Mouse (Mus musculus): Measurements from ENCODE around the gene Olfr652. TPM values are rescaled to one million over a fixed set of nuclear protein-coding genes. Genes with fewer than 3 reads are reported as not detected.

Olfr652 gene
- polyA plus RNA-seq (2016; fragmentation: Nextera tagmentation; extraction: Ambion mirVana), result not detected in 2 replicates

DNA sequence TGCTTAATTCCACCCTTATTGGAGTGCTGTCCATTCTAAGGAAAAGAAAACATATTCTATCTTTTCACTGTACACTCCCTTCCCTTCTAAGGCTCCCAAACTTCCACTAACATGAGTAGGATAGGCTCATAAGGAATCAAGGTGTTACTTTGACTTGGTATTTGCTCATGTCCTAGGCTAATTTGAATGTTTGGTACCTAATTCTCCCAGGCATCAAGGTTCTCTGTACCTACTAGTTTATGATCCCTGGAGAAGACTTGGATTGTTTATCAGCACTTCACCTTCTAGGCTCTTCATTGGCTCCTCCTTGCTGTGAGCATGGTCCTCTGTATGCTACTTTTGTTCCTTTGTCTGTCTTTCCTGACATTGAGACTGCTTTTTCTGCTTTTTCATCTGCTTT, at the start of gene Olfr652:
Olfr652 (plus strand) TSS at position 301 of the 400 bp plus-strand sequence.
- Histone ChIP-seq H3K36me3 (no peaks in the 10 kb centered on the region), H3K27ac (replicated peaks) (no peak within 1 kb of the TSS), H3K4me3 (no peak within 1 kb of the TSS), H3K9ac (replicated peaks) (no peak within 1 kb of the TSS), H3K4me2 (replicated peaks) (no peak within 1 kb of the TSS), H3K9me3 (no peaks in the 10 kb centered on the region), H3K4me1 (no peaks in the 10 kb centered on the region), H3K27me3 (no peaks in the 10 kb centered on the region)
- no peak for ATAC-seq (ENCODE audit: low FRiP score, low read depth)

DNA sequence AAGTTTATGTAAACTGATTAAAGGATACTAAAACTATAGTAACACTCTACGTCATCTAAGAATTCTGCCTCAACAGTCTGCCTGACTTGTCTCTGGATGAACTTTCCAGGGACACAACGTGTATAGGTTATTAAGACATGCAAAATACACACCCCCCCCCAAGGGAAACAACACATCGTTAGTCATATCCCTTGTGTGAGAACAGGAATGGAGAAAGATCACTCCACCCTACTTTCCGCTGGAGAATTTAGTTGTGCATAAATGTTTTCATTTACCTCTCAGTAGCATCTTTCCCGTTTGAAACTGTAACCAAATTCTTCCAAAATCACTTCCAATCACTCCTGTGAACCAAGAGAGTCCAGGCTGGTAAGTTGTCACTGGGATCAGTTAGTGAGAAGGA, 10.9 kb upstream of the Olfr652 start, which contains the start of gene Olfr651:
Olfr651 (plus strand) TSS at position 301 of the 400 bp plus-strand sequence.
- 86% methylated on average over 5 of the region's 5 CpGs for WGBS
- ATAC-seq (ENCODE audit: low FRiP score, low read depth), result no peak
- H3K27ac ChIP-seq (replicated peaks), result no peak within 1 kb of the TSS
- no peak within 1 kb of the TSS for H3K9ac ChIP-seq (replicated peaks)
- no peak within 1 kb of the TSS for H3K4me2 ChIP-seq (replicated peaks)
- H3K27me3 ChIP-seq, result no peaks in the 10 kb centered on the region
- H3K4me1 ChIP-seq, result no peaks in the 10 kb centered on the region
- H3K9me3 ChIP-seq, result no peaks in the 10 kb centered on the region
- no peaks in the 10 kb centered on the region for H3K36me3 ChIP-seq
- H3K4me3 ChIP-seq, result no peak within 1 kb of the TSS

DNA sequence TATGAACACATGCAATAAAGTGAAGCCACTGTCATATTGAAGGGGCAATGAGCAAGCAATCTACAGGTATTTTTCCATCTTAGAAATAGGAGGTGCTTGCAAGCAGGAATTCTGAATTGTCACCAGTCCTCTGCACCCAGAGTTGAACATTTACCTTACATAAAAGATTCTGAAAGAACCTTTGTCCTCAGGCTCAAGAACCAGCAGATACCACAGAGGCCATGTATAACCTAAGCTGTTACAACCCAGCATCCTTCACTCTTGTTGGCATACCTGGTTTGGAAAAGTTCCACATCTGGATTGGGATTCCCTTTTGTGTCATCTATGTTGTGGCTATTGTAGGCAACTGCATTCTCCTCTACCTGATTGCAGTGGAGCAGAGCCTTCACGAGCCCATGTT, 8.0 kb upstream of the Olfr652 start:
- WGBS, result 66% methylated on average over 1 of the region's 1 CpGs
- H3K4me3 ChIP-seq, result no peak overlapping the region

DNA sequence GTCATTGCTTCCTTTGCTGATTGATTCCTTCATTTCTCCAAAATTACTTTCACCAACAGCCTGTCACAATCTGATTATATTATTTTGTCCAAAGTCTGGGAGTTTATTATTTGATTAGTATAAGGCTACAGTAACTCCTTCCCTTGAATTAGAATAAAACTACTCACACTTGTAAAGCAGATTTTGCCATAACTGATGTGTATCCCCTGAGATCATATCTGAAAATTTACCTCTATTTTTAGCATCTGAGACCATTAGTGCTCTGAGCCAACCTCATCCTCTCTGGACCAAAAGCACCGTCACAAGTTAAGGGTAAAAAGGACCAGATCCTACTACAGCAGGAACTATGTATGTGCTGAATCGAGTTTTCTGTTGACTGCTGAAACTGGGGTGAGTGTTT, 16.3 kb downstream of the Olfr652 start, which contains the start of gene Olfr653:
Olfr653 (plus strand) TSS at position 301 of the 400 bp plus-strand sequence.
- no peak for ATAC-seq (ENCODE audit: low FRiP score, low read depth)
- WGBS, result 80% methylated on average over 2 of the region's 2 CpGs
- no peaks in the 10 kb centered on the region for H3K9me3 ChIP-seq
- no peaks in the 10 kb centered on the region for H3K4me1 ChIP-seq
- no peak within 1 kb of the TSS for H3K4me2 ChIP-seq (replicated peaks)
- H3K4me3 ChIP-seq, result no peak within 1 kb of the TSS
- H3K36me3 ChIP-seq, result no peaks in the 10 kb centered on the region
- no peak within 1 kb of the TSS for H3K9ac ChIP-seq (replicated peaks)
- H3K27ac ChIP-seq (replicated peaks), result no peak within 1 kb of the TSS
- H3K27me3 ChIP-seq, result no peaks in the 10 kb centered on the region

More for the DNA sequence above, 8.0 kb upstream of the Olfr652 start:
- ATAC-seq (ENCODE audit: low FRiP score, low read depth), result no peak
- Histone ChIP-seq H3K9ac (replicated peaks) (no peak overlapping the region), H3K36me3 (no peaks in the 10 kb centered on the region), H3K4me2 (replicated peaks) (no peak overlapping the region), H3K27me3 (no peaks in the 10 kb centered on the region), H3K9me3 (no peaks in the 10 kb centered on the region), H3K4me1 (no peaks in the 10 kb centered on the region), H3K27ac (replicated peaks) (no peak overlapping the region)

DNA sequence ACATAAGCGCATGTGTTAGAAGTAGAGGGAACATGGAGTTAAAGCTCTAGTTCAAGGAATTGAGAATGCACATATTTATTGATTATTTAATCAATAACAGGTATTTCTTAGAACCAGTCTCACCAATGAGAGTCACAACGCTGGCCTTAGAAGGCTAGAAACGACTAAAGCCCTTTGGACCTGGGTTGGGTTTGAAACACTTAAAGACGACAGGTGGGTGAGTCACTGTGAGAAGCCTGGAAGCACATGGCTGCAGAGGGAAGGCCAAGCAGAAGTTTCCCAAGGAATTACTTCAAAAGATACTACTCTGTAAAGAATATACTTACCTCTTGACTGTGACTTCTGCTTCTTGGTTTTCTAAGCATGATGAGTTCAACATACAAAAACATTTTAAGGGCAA, 20.1 kb downstream of the Olfr652 start:
- Histone ChIP-seq H3K4me1 (no peaks in the 10 kb centered on the region), H3K9ac (replicated peaks) (no peak overlapping the region), H3K36me3 (no peaks in the 10 kb centered on the region), H3K4me3 (no peak overlapping the region), H3K9me3 (no peaks in the 10 kb centered on the region), H3K27ac (replicated peaks) (no peak overlapping the region), H3K27me3 (no peaks in the 10 kb centered on the region), H3K4me2 (replicated peaks) (no peak overlapping the region)
- ATAC-seq (ENCODE audit: low FRiP score, low read depth), result no peak
- 90% methylated on average over 4 of the region's 4 CpGs for WGBS

DNA sequence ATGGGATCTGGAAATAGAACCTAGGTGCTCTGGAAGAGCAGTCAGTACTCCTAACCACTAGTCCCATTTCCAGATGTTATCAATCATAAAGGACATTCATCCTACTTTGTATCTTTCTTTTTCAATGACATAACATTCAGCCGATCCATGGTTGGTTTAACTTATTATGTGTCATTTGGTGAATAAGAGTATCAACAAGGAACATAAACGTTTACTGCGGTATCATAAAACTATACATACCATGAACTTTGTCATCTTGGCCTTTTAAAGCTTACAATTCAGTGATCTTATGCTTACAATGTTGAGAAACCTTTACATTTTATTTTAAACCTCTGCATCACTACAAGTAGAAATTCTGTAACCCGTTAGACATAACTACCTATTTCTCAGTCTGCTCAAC, 20.7 kb downstream of the Olfr652 start:
- Histone ChIP-seq H3K4me1 (no peaks in the 10 kb centered on the region), H3K4me3 (no peak overlapping the region), H3K4me2 (replicated peaks) (no peak overlapping the region), H3K9ac (replicated peaks) (no peak overlapping the region), H3K36me3 (no peaks in the 10 kb centered on the region), H3K27me3 (no peaks in the 10 kb centered on the region), H3K27ac (replicated peaks) (no peak overlapping the region), H3K9me3 (no peaks in the 10 kb centered on the region)
- WGBS, result 92% methylated on average over 4 of the region's 4 CpGs
- no peak for ATAC-seq (ENCODE audit: low FRiP score, low read depth)

DNA sequence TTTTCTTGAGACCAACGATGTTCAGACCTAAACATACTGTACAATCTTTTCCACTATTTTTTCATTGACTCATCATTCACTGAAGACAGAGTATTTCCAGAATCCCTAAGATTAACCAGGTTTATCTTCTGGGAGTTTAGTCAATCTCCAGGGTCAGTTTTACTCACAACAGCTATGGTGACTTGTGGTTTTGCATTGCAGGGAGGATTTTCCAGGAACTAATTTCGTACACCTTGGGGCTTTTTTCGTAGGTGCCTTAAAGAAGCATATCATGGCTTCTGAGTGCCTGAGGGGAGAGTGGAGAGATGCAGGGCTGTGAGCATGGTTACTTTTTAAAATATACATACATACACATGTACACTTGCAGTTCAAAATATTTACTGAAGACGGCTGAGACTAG, 26.0 kb downstream of the Olfr652 start, which contains the start of gene Olfr654:
Olfr654 (plus strand) TSS at position 301 of the 400 bp plus-strand sequence.
- no peaks in the 10 kb centered on the region for H3K4me1 ChIP-seq
- H3K27me3 ChIP-seq, result no peaks in the 10 kb centered on the region
- no peak within 1 kb of the TSS for H3K9ac ChIP-seq (replicated peaks)
- H3K27ac ChIP-seq (replicated peaks), result no peak within 1 kb of the TSS
- H3K4me3 ChIP-seq, result no peak within 1 kb of the TSS
- no peaks in the 10 kb centered on the region for H3K9me3 ChIP-seq
- no peaks in the 10 kb centered on the region for H3K36me3 ChIP-seq
- ATAC-seq (ENCODE audit: low FRiP score, low read depth), result no peak
- no peak within 1 kb of the TSS for H3K4me2 ChIP-seq (replicated peaks)
- 93% methylated on average over 4 of the region's 4 CpGs for WGBS

DNA sequence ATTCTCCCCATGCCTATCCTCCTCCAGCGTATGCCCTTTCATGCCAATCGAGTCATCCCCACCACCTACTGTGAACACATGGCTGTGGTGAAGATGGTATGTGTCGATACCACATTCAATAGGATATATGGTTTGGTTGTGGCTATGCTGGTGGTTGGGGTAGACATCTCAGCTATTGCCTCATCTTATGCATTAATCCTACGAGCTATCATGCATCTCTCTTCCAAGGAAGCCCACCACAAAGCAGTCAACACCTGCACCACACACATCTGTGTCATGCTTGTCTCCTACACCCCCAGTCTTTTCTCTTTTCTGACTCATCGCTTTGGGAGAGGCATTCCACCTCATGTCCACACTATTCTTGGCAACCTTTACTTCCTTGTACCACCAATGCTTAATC, 27.6 kb downstream of the Olfr652 start:
- Histone ChIP-seq H3K4me1 (no peaks in the 10 kb centered on the region), H3K27me3 (no peaks in the 10 kb centered on the region), H3K4me2 (replicated peaks) (no peak overlapping the region), H3K9me3 (no peaks in the 10 kb centered on the region), H3K9ac (replicated peaks) (no peak overlapping the region), H3K27ac (replicated peaks) (no peak overlapping the region), H3K36me3 (no peaks in the 10 kb centered on the region), H3K4me3 (no peak overlapping the region)
- ATAC-seq (ENCODE audit: low FRiP score, low read depth), result no peak
- 82% methylated on average over 5 of the region's 5 CpGs for WGBS

DNA sequence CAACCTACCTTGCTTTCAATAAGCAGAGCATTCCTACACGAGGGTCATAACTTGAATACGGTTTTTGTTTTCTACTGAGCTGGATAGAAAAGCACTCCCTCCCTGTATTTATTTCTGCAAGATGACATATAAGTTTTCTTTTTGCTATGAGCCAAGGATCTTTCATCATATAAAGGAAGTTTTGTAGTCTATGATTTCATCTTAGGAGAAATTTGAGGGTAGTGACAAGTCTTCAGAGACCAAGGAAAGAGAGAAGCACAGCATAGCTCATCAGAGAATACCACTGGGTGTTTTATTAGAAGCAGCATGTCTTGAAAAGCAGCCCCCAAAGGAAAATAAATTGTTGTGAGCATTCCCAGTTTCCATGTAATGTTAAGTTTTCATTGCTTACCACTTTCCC, 41.0 kb downstream of the Olfr652 start, which contains the start of gene Olfr655:
Olfr655 (minus strand) TSS at position 101 of the 400 bp plus-strand sequence.
- no peak within 1 kb of the TSS for H3K9ac ChIP-seq (replicated peaks)
- no peaks in the 10 kb centered on the region for H3K36me3 ChIP-seq
- H3K27ac ChIP-seq (replicated peaks), result no peak within 1 kb of the TSS
- H3K27me3 ChIP-seq, result no peaks in the 10 kb centered on the region
- no peak within 1 kb of the TSS for H3K4me3 ChIP-seq
- WGBS, result 89% methylated on average over 2 of the region's 2 CpGs
- H3K4me2 ChIP-seq (replicated peaks), result no peak within 1 kb of the TSS
- no peak for ATAC-seq (ENCODE audit: low FRiP score, low read depth)
- no peaks in the 10 kb centered on the region for H3K9me3 ChIP-seq
- H3K4me1 ChIP-seq, result no peaks in the 10 kb centered on the region

DNA sequence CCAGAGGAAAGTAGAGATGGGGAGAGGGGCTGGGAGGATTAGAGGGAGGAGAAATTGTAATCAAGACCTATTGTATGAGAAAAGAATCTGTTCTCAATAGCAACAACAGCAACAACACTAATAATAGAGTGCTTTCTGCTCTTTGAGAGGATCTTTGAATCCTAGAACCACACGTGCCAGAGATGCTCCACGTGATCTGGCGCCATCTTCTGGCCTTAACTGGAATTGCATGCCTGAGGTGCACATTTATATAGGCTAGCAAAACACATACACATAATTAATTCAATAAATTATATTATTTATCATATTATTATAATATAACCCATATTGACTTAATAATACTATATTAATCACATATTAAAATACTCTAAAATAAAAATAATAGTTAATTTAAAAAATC, 42.5 kb downstream of the Olfr652 start:
- WGBS, result 3% methylated on average over 3 of the region's 3 CpGs
- no peak for ATAC-seq (ENCODE audit: low FRiP score, low read depth)
- Histone ChIP-seq H3K9me3 (no peaks in the 10 kb centered on the region), H3K27ac (replicated peaks) (no peak overlapping the region), H3K27me3 (no peaks in the 10 kb centered on the region), H3K4me1 (no peaks in the 10 kb centered on the region), H3K9ac (replicated peaks) (no peak overlapping the region), H3K4me3 (no peak overlapping the region), H3K4me2 (replicated peaks) (no peak overlapping the region), H3K36me3 (no peaks in the 10 kb centered on the region)

DNA sequence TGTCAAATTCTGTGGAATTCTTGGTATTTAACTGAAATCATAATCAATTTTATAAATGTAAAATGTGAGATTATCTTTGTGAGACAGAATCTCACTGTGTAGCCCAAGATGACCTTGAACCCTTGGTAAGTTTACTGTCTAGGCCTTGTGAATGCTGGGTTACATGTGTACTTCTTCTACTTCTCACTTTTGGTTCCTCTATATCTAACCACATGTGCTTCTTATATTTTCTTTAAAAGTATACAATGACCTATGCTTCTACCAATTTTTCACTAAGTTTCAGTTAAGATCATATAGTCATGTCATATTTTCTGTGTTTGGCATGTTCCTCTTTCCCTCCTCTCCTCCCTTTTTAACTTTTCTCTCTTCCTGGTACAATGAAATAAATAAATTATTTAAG, 44.0 kb downstream of the Olfr652 start:
- H3K4me1 ChIP-seq, result no peaks in the 10 kb centered on the region
- ATAC-seq (ENCODE audit: low FRiP score, low read depth), result no peak
- H3K4me2 ChIP-seq (replicated peaks), result no peak overlapping the region
- H3K9ac ChIP-seq (replicated peaks), result no peak overlapping the region
- no peaks in the 10 kb centered on the region for H3K27me3 ChIP-seq
- H3K4me3 ChIP-seq, result no peak overlapping the region
- no peak overlapping the region for H3K27ac ChIP-seq (replicated peaks)
- no peaks in the 10 kb centered on the region for H3K9me3 ChIP-seq
- no peaks in the 10 kb centered on the region for H3K36me3 ChIP-seq

DNA sequence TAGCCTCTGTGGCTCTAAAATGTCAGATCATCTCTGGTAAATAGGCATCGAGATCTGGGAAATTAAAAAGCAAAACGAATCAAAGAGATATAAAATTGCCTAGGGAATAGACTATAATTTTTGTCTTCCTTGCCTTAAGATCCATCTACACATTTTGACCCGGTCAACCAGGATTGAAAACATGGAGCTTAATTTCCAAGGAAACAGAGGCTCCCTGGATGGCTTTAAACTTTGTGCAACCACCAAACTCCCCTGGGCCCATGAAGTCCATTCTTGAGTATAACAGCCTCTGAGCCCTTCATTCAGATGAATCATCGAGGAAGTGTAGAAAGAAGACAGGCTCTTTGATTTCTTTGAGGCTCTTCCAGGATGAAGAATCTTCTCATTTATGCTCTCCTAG, 53.0 kb downstream of the Olfr652 start, which contains the start of gene Olfr656:
Olfr656 (plus strand) TSS at position 301 of the 400 bp plus-strand sequence.
- no peak within 1 kb of the TSS for H3K27ac ChIP-seq (replicated peaks)
- no peaks in the 10 kb centered on the region for H3K36me3 ChIP-seq
- H3K4me3 ChIP-seq, result no peak within 1 kb of the TSS
- no peaks in the 10 kb centered on the region for H3K4me1 ChIP-seq
- H3K4me2 ChIP-seq (replicated peaks), result no peak within 1 kb of the TSS
- 66% methylated on average over 4 of the region's 4 CpGs for WGBS
- no peak for ATAC-seq (ENCODE audit: low FRiP score, low read depth)
- H3K27me3 ChIP-seq, result no peaks in the 10 kb centered on the region
- H3K9me3 ChIP-seq, result no peaks in the 10 kb centered on the region
- H3K9ac ChIP-seq (replicated peaks), result no peak within 1 kb of the TSS

Data from midbrain, embryonic 12.5 days (tissue).